Mouse (Mus musculus) embryonic facial prominence, embryonic 13.5 days (tissue): Measurements from ENCODE around the gene Nfkb1. TPM values are rescaled to one million over a fixed set of nuclear protein-coding genes. Genes with fewer than 3 reads are reported as not detected.
A peak's percentile ranks its signal among the peaks of the same experiment; 100 is the strongest.

Experiments used
- ATAC-seq: fragments of 200-750 bp; cut with Nextera tagmentation; 2 replicates; pipeline ENCODE4 v1.8.0; 2017; ENCODE audit warnings: low read depth; ENCODE audit not compliant: insufficient number of reproducible peaks, insufficient read depth, low FRiP score, low TSS enrichment
- H3K27ac ChIP-seq: fragments of 300-500 bp; sonication (generic); 2 replicates; pipeline ENCODE4 v1.5.1; 2015; ENCODE audit warnings: moderate library complexity, mild to moderate bottlenecking, inconsistent platforms
- H3K27me3 ChIP-seq: fragments of 300-500 bp; sonication (generic); 2 replicates; pipeline ENCODE4 v1.6.1; 2015; ENCODE audit warnings: mild to moderate bottlenecking, inconsistent platforms
- H3K36me3 ChIP-seq: fragments of 300-500 bp; sonication (generic); 2 replicates; pipeline ENCODE4 v1.6.1; 2015; ENCODE audit warnings: mild to moderate bottlenecking, inconsistent platforms
- H3K4me1 ChIP-seq: fragments of 300-500 bp; sonication (generic); 2 replicates; pipeline ENCODE4 v1.6.1; 2015; ENCODE audit warnings: inconsistent platforms
- H3K4me2 ChIP-seq: fragments of 300-500 bp; sonication (generic); 2 replicates; pipeline ENCODE4 v1.6.1; 2015; ENCODE audit warnings: moderate library complexity, mild to moderate bottlenecking, inconsistent platforms
- H3K4me3 ChIP-seq: fragments of 300-500 bp; sonication (generic); 2 replicates; pipeline ENCODE4 v1.5.1; 2015; ENCODE audit warnings: mild to moderate bottlenecking, inconsistent platforms
- H3K9ac ChIP-seq: fragments of 300-500 bp; sonication (generic); 2 replicates; pipeline ENCODE4 v1.6.1; 2015; ENCODE audit warnings: mild to moderate bottlenecking, inconsistent platforms
- H3K9me3 ChIP-seq: fragments of 300-500 bp; sonication (generic); 2 replicates; pipeline ENCODE4 v1.6.1; 2016; ENCODE audit warnings: inconsistent platforms
- WGBS: fragments of 180-500 bp; shearing (Covaris S2); methylation state at CpG from one replicate; pipeline ENCODE4 v1.1.7; 2015; ENCODE audit warnings: mixed read lengths; 5-methylcytosine and 5-hydroxymethylcytosine counted together
- polyA plus RNA-seq: library from polyadenylated mRNA; unstranded; fragments of >200 nt; fragmentation: Nextera tagmentation; extraction: Ambion mirVana; gene quantifications from 2 replicates; pipeline ENCODE4 v1.2.1, GENCODE M21; 2015

The Nfkb1 gene
- polyA plus RNA-seq, 1 experiment from 2014 or later: 20.4 TPM

DNA sequence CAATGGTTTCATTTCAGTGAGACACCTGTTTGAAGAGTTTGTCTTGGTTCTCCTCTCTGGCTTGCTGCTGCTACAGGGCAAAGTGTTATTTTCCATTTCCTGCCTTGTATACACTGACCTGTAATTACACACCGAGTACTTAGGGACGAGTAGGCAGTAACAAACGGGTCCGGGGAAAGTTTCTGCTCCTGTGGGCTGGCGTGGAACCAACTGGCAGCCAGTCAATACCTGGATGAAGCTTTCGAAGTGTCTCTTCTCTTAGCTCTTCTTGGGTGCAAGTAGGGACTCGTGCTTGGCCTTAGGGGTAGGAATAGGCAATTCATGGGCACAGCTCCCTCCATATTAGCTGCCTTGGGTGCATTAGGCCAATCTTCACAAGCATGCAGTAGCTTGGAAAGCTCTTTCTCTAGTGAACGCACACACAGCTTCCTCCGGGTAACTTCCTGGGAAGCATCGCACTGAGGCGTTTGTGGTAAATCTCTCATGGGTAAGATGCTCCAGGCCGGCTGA, 7.2 kb upstream of the Nfkb1 start:
- H3K27me3 ChIP-seq: 0 out of 2 replicates have a peak, but pooled peaks cover 4% of the 10 kb centered on the region
- H3K36me3 ChIP-seq: no peaks in the 10 kb centered on the region
- no peaks in the 10 kb centered on the region for H3K9me3 ChIP-seq
- no peak; the same call in 1 of the 2 replicates for ATAC-seq
- H3K4me1 ChIP-seq: peaks cover 24% of the 10 kb centered on the region
- 49% methylated on average over 12 of the region's 12 CpGs for WGBS
- H3K4me3 ChIP-seq: no peak overlapping the region
- no peak overlapping the region for H3K9ac ChIP-seq
- peak overlapping the region; percentile 28; the same call in 1 of the 2 replicates for H3K27ac ChIP-seq
- H3K4me2 ChIP-seq: no peak overlapping the region

DNA sequence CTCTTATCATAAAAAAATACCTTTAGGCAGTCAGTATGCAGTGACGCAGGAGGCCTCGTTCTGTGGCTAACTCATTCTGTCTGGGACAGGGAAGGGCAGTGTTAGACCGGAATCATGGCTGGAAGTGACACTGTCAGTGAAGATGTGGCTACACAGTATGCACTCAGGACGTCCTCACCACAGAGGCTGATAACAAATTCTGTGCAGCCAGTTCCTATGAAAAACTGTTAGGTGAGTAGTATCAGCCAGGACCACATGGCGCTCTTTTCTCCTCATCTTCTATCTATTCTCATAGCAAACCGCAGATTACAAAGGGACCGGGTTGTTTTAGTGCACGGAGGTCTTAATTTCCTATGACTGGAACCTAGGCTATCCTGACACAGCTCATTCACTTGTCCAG, 4.9 kb upstream of the Nfkb1 start:
- no peaks in the 10 kb centered on the region for H3K36me3 ChIP-seq
- no peak for ATAC-seq
- 0 out of 2 replicates have a peak, but pooled peaks cover 6% of the 10 kb centered on the region for H3K27me3 ChIP-seq
- peaks cover 35% of the 10 kb centered on the region for H3K4me1 ChIP-seq
- no peak overlapping the region for H3K4me3 ChIP-seq
- 83% methylated on average over 8 of the region's 8 CpGs for WGBS
- no peak overlapping the region for H3K27ac ChIP-seq
- no peaks in the 10 kb centered on the region for H3K9me3 ChIP-seq
- H3K9ac ChIP-seq: no peak overlapping the region
- no peak overlapping the region for H3K4me2 ChIP-seq

DNA sequence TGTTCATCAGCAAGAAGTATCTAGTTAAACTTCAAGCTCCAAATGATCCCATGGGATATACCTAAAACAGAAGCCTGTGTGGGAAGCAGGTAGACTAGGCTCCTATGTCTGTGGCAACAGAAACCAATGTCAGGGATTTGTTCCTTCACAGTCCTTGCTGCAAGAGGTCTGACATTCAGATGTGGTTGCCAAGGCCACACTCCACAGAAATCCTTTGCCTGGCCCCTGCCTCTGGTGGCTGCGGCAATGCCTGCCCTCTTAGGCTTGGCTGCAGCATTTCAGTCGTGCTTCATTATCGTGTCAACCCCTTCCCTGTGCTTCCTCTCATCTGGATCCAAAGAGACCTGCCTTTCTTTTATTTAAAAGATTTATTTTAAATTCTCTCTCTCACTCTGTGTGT, 1.7 kb upstream of the Nfkb1 start:
- Histone ChIP-seq H3K4me3 (no peak overlapping the region), H3K9me3 (no peaks in the 10 kb centered on the region), H3K4me1 (peaks cover 35% of the 10 kb centered on the region), H3K27ac (no peak overlapping the region), H3K27me3 (0 out of 2 replicates have a peak, but pooled peaks cover 6% of the 10 kb centered on the region), H3K4me2 (no peak overlapping the region), H3K36me3 (peaks cover 5% of the 10 kb centered on the region; the same call in 1 of the 2 replicates), H3K9ac (no peak overlapping the region)
- ATAC-seq: no peak
- 21% methylated on average over 3 of the region's 3 CpGs for WGBS

DNA sequence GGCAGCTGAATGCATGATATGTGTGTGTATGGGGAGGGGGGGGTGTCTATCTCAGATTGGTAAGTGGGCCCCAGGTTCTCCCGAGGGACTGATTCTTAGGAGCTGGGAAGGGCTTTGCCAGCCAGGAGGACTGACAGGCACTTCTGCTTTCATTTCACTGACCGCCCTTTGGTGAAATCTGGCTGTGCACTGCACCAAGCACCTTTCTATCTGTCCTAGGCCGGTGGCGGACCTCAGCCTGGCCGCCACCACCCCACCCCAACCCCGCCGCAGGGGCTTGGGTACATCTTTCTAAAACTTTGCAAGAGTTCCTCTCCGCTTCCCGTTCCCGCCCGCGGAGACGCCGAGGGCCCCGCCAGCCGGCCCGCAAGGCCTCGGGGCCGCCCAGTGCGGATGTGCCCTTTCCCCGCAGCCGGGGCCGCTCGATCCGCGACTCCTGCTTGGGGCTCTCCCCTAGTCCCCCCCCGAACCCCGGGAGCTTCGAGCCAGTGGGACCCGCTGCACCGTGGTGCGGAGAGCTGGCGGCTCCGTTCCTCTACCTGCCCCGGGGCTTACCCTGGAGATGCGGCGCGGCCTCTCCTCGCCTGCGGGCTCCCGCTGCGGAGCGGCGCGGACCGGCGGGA, 668 bp downstream of the Nfkb1 start:
- Histone ChIP-seq H3K4me2 (peak overlapping the region; percentile 69), H3K27me3 (0 out of 2 replicates have a peak, but pooled peaks cover 6% of the 10 kb centered on the region), H3K27ac (peak overlapping the region; percentile 94), H3K4me1 (peaks cover 39% of the 10 kb centered on the region), H3K9me3 (no peaks in the 10 kb centered on the region), H3K9ac (peak overlapping the region; percentile 98), H3K36me3 (peaks cover 6% of the 10 kb centered on the region; the same call in 1 of the 2 replicates), H3K4me3 (peak overlapping the region; percentile 86)
- under 1% methylated on average over 43 of the region's 47 CpGs for WGBS
- peak; percentile 65; the same call in 1 of the 2 replicates for ATAC-seq

DNA sequence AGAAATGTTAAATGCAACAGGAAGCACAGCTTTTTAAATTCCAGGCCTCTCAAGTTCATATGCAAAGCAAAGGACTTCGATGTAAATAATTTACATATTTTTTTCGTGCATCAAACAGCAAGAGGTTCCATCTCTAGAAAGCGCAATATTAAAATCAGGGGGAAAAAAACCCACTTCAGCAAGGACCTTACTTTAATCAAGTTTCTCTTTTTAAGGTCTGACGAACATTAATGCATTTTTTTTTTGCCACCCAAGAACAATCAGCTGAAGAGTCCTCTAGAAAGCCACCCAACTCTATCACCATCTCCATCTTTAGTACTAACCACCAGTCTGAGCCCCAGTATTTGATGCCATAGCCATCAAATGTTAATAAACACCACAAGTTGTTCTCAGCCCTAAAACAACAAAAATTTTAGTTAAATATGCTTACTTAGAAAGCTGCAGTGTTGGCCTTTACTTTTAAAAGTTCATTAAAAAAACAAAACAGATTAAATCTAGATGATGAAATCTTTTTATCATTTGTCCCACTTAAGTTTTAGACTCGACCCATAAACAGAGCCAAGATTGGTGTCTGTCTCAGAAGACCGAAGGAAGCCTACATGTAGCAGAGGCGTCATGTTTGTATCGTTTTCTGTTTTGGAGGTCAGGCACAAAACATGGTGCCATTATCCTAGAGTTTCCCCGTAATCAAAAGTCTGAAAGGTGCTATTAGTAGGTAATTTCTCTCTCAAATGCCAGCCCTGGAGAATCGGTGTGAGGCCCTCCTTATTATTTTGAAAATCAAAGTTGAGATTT, 1.4 kb downstream of the Nfkb1 start:
- Histone ChIP-seq H3K4me3 (peak overlapping the region; percentile 86), H3K27me3 (0 out of 2 replicates have a peak, but pooled peaks cover 6% of the 10 kb centered on the region), H3K27ac (peak overlapping the region; percentile 94), H3K36me3 (peaks cover 6% of the 10 kb centered on the region; the same call in 1 of the 2 replicates), H3K9ac (peak overlapping the region; percentile 98), H3K4me2 (peak overlapping the region; percentile 69), H3K4me1 (peaks cover 39% of the 10 kb centered on the region), H3K9me3 (no peaks in the 10 kb centered on the region)
- WGBS: 40% methylated on average over 10 of the region's 10 CpGs
- ATAC-seq: 0 out of 2 replicates have a peak, but pooled peaks have one; percentile 5

DNA sequence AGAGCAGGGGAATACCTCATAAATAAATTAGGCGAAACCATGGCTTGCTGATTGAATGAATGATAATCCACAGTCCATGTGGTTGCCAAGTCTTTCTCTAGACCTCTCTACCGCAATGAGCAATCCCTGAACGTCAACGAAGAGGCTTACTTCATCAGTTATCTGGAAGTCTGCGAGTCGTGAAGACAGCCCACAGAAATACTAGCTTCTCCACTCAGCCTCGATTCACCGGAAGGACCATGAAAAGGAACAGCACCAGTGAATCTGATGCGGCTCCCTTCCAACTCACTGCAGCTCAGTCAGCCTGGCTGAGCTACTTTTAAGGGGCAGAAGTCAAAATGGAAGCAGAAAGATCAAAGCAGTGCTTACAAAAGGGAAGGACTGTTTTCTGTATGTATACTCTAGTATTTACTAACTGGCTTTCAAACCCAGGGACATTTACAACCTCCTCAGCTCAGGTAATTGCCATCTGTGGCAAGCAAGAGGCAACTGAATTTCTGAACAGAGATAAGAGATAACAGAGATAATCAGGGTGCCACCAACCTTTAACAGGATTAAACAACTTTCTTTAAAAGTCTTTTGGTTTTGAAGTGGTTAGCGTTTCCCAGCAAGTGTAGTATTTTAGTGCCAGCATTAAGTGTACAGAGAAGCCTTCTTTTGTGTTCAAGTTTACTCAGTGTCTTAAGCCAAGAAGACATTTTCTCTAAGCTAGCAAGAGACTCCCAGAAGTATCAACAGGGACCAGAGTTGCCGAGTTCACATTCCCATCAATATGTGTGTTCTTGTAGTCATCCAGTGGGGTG, 2.2 kb downstream of the Nfkb1 start:
- H3K27me3 ChIP-seq: 0 out of 2 replicates have a peak, but pooled peaks cover 6% of the 10 kb centered on the region
- peak overlapping the region; percentile 11; the same call in 1 of the 2 replicates for H3K27ac ChIP-seq
- peaks cover 39% of the 10 kb centered on the region for H3K4me1 ChIP-seq
- 66% methylated on average over 11 of the region's 11 CpGs for WGBS
- peak overlapping the region; percentile 86 for H3K4me3 ChIP-seq
- H3K36me3 ChIP-seq: peaks cover 6% of the 10 kb centered on the region; the same call in 1 of the 2 replicates
- ATAC-seq: no peak
- peak overlapping the region; percentile 69 for H3K4me2 ChIP-seq
- no peaks in the 10 kb centered on the region for H3K9me3 ChIP-seq
- peak overlapping the region; percentile 32; the same call in 1 of the 2 replicates for H3K9ac ChIP-seq

DNA sequence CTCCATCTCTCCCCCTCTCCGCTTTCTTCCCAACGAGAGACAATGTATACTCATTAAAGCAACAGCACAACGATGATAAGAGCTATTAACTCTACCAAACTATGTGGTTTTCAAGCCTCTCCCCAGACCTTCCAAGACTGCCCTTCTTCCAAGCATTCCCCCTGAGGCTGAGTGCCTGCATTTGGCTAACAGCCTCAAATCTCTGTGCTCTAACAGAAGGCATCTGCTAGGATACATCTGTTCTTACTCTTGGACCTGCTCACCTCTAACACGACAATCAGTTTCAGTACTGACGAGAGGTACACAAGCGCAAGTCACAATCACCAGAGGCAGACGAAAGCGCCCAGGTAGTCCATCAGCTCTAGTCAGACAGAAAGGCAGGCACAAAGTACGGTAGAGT, 3.4 kb downstream of the Nfkb1 start:
- H3K27ac ChIP-seq: no peak overlapping the region
- no peaks in the 10 kb centered on the region for H3K27me3 ChIP-seq
- peaks cover 6% of the 10 kb centered on the region; the same call in 1 of the 2 replicates for H3K36me3 ChIP-seq
- 66% methylated on average over 9 of the region's 9 CpGs for WGBS
- no peak overlapping the region for H3K4me3 ChIP-seq
- ATAC-seq: no peak
- no peak overlapping the region for H3K9ac ChIP-seq
- no peaks in the 10 kb centered on the region for H3K9me3 ChIP-seq
- no peak overlapping the region for H3K4me2 ChIP-seq
- peaks cover 37% of the 10 kb centered on the region for H3K4me1 ChIP-seq

DNA sequence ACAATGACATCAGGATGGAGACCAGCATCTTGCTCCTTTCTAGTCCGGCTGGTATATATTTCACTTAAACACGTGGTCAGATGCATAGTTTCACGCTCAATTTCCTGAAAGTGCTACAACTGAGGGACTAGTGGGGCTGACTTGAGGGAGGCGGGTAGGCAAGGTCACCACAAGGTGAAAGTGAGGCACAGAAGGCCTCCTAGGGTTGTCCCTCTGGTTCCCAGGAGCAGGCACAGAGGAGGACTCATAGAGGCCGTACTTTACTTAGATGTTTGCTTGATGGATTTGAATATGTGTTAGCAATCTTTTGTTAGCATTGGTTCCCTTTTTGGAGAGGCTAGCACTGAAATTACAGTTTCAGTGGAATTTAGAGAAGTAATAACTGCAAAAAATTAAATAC, 4.9 kb downstream of the Nfkb1 start:
- peaks cover 41% of the 10 kb centered on the region for H3K4me1 ChIP-seq
- no peak for ATAC-seq
- no peak overlapping the region for H3K27ac ChIP-seq
- H3K27me3 ChIP-seq: no peaks in the 10 kb centered on the region
- H3K4me3 ChIP-seq: no peak overlapping the region
- peaks cover 6% of the 10 kb centered on the region; the same call in 1 of the 2 replicates for H3K36me3 ChIP-seq
- 29% methylated on average over 5 of the region's 5 CpGs for WGBS
- H3K4me2 ChIP-seq: no peak overlapping the region
- H3K9ac ChIP-seq: no peak overlapping the region
- H3K9me3 ChIP-seq: no peaks in the 10 kb centered on the region

DNA sequence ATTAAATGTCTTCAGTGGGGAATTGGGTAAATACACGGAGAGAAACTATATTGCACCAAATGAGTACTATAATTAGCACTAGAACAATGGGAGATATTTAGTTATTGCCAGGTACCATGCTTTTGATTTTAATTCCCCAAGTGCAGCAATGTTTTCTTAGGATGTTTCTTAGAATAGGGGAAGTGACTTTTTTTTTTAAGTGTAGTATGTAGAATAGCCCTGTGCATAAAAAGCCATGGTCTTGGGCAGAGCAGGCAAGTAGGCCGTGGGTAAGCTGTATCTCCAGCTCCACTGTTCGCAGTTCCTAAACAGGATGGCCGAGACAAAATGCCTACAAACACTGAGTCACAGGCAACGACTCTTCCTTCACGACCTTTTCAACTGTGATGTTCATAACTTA, 8.1 kb downstream of the Nfkb1 start:
- Histone ChIP-seq H3K4me1 (peaks cover 30% of the 10 kb centered on the region), H3K9ac (no peak overlapping the region), H3K27ac (no peak overlapping the region), H3K27me3 (no peaks in the 10 kb centered on the region), H3K36me3 (peaks cover 12% of the 10 kb centered on the region), H3K4me2 (no peak overlapping the region), H3K4me3 (no peak overlapping the region), H3K9me3 (no peaks in the 10 kb centered on the region)
- ATAC-seq: no peak
- 72% methylated on average over 6 of the region's 6 CpGs for WGBS

DNA sequence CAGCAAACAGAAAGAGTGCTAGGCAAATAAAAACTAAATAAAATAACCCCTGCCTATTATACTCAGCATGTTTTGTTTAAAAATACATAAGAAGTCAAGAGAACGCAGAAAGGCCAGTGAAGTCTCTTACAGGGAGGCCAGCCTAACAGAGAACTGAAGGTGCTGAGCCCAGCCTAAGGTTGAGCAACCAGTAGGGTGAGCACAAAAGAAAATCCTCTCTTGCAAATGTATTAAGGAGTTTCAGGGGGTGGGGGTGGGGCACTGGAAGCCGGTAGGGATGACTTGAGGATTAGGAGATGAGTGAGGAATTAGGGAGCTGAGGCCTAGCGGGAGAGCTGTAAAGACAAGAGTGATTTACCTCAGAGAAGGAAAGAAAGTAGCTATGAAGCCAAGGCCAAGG, 9.1 kb downstream of the Nfkb1 start:
- H3K4me1 ChIP-seq: peaks cover 27% of the 10 kb centered on the region
- no peak overlapping the region for H3K4me2 ChIP-seq
- H3K36me3 ChIP-seq: peaks cover 8% of the 10 kb centered on the region; the same call in 1 of the 2 replicates
- no peaks in the 10 kb centered on the region for H3K27me3 ChIP-seq
- H3K4me3 ChIP-seq: no peak overlapping the region
- no peaks in the 10 kb centered on the region for H3K9me3 ChIP-seq
- 0 out of 2 replicates have a peak overlapping the region, but pooled peaks have one; percentile 44 for H3K27ac ChIP-seq
- no peak overlapping the region for H3K9ac ChIP-seq
- 30% methylated on average over 3 of the region's 3 CpGs for WGBS
- ATAC-seq: no peak
